Mouse (Mus musculus): ENCODE results near the gene Zmat5. TPM values are rescaled to one million over a fixed set of nuclear protein-coding genes. Genes with fewer than 3 reads are reported as not detected.
"Not testable (repeated sequence)": the region's sequence is repeated elsewhere in the genome, so short reads cannot be mapped to it uniquely, and the experiment has no call there.

The Zmat5 gene
- total and polyA plus RNA-seq, 3 experiments: 45.6 to 60.6 (median 52.9) TPM

- no peak for DNase-seq
Measured at GRCm38 (mm10) chr11:4688632-4689380, 15.7 kb upstream of the Zmat5 start.

- DNase-seq: no peak
Measured at GRCm38 (mm10) chr11:4690353-4690752, 14.1 kb upstream of the Zmat5 start.

GRCm38 (mm10) chr11:4691213-4691612 lies 13.3 kb upstream of the Zmat5 start:
- DNase-seq: peak; percentile 89

- peak; percentile 49 for DNase-seq
Measured at GRCm38 (mm10) chr11:4692162-4692561, 12.3 kb upstream of the Zmat5 start.

GRCm38 (mm10) chr11:4697043-4697983 lies 7.2 kb upstream of the Zmat5 start:
- DNase-seq: peak; percentile 90

- peak; percentile 76 for DNase-seq
Measured at GRCm38 (mm10) chr11:4700726-4701125, 3.8 kb upstream of the Zmat5 start.

GRCm38 (mm10) chr11:4703688-4704071 lies 798 bp upstream of the Zmat5 start:
- no peak for DNase-seq

GRCm38 (mm10) chr11:4705178-4705577 lies 700 bp downstream of the Zmat5 start:
- DNase-seq: peak; percentile 74

- not testable (repeated sequence) for DNase-seq
Measured at GRCm38 (mm10) chr11:4710188-4710587, 5.7 kb downstream of the Zmat5 start.

- DNase-seq: no peak
Measured at GRCm38 (mm10) chr11:4712822-4713221, 8.3 kb downstream of the Zmat5 start.

GRCm38 (mm10) chr11:4714727-4715126 lies 10.2 kb downstream of the Zmat5 start:
- no peak for DNase-seq

- no peak for DNase-seq
Measured at GRCm38 (mm10) chr11:4715596-4715995, 11.1 kb downstream of the Zmat5 start.

GRCm38 (mm10) chr11:4716530-4717236 lies 12.2 kb downstream of the Zmat5 start:
- no peak for DNase-seq

- peak; percentile 83 for DNase-seq
Measured at GRCm38 (mm10) chr11:4718548-4718947, 14.1 kb downstream of the Zmat5 start.

GRCm38 (mm10) chr11:4719961-4720360 lies 15.5 kb downstream of the Zmat5 start:
- DNase-seq: peak; percentile 89

- peak; percentile 75 for DNase-seq
Measured at GRCm38 (mm10) chr11:4720393-4720792, 15.9 kb downstream of the Zmat5 start.

GRCm38 (mm10) chr11:4720900-4721580 lies 16.6 kb downstream of the Zmat5 start:
- DNase-seq: no peak

- DNase-seq: peak; percentile 58
Measured at GRCm38 (mm10) chr11:4721728-4722127, 17.2 kb downstream of the Zmat5 start.

GRCm38 (mm10) chr11:4729603-4730002 lies 25.1 kb downstream of the Zmat5 start:
- DNase-seq: peak; percentile 85

- DNase-seq: no peak
Measured at GRCm38 (mm10) chr11:4730096-4730495, 25.6 kb downstream of the Zmat5 start.

- DNase-seq: peak; percentile 75
Measured at GRCm38 (mm10) chr11:4730913-4731312, 26.4 kb downstream of the Zmat5 start.

GRCm38 (mm10) chr11:4731781-4732180 lies 27.3 kb downstream of the Zmat5 start:
- no peak for DNase-seq
